Mouse (Mus musculus) lung, postnatal 4 days (tissue): ENCODE results near the gene Ccnq.

ENCODE experiments used
- DNase-seq, 2 experiments: peaks; one replicate each; pipeline ENCODE4 v3.0.0; 2021

Ccnq gene

GRCm38 (mm10) chr11:78750885-78751842 lies at the start of gene Ccnq:
Gene Ccnq (minus strand): TSS chr11:78751729.
- peak; percentile 86 to 89 for DNase-seq

GRCm38 (mm10) chr11:78801094-78801493 lies 49.6 kb upstream of the Ccnq start:
- no peak for DNase-seq

- DNase-seq, result no peak
These were observed 44.7 kb upstream of the Ccnq start for GRCm38 (mm10) chr11:78796072-78796729.

GRCm38 (mm10) chr11:78793116-78793515 lies 41.6 kb upstream of the Ccnq start:
- DNase-seq, result no peak

- DNase-seq, result no peak
These were observed 40.9 kb upstream of the Ccnq start for GRCm38 (mm10) chr11:78792465-78792864.

- no peak for DNase-seq
These were observed 40.5 kb upstream of the Ccnq start for GRCm38 (mm10) chr11:78792055-78792454.

- DNase-seq, result peak; percentile 75 to 78
These were observed 40.1 kb upstream of the Ccnq start for GRCm38 (mm10) chr11:78791582-78791981.

GRCm38 (mm10) chr11:78789370-78790060 lies 38.0 kb upstream of the Ccnq start:
- DNase-seq, result no peak

- DNase-seq, result no peak
These were observed 34.5 kb upstream of the Ccnq start for GRCm38 (mm10) chr11:78786013-78786431.

- DNase-seq, result no peak
These were observed 31.3 kb upstream of the Ccnq start for GRCm38 (mm10) chr11:78782791-78783347.

GRCm38 (mm10) chr11:78782326-78782725 lies 30.8 kb upstream of the Ccnq start:
- no peak for DNase-seq

GRCm38 (mm10) chr11:78780571-78780970 lies 29.0 kb upstream of the Ccnq start:
- DNase-seq, result no peak

GRCm38 (mm10) chr11:78780002-78780401 lies 28.5 kb upstream of the Ccnq start:
- DNase-seq, result no peak

- DNase-seq, result no peak
These were observed 26.5 kb upstream of the Ccnq start for GRCm38 (mm10) chr11:78777851-78778680.

- DNase-seq, result peak; percentile 43 to 44
These were observed 20.3 kb upstream of the Ccnq start for GRCm38 (mm10) chr11:78771751-78772283.

GRCm38 (mm10) chr11:78770436-78770835 lies 18.9 kb upstream of the Ccnq start:
- DNase-seq, result no peak

GRCm38 (mm10) chr11:78768778-78769177 lies 17.2 kb upstream of the Ccnq start:
- DNase-seq, result no peak

GRCm38 (mm10) chr11:78766069-78766830 lies 14.7 kb upstream of the Ccnq start:
- no peak for DNase-seq

GRCm38 (mm10) chr11:78764820-78765219 lies 13.3 kb upstream of the Ccnq start:
- DNase-seq, result no peak

- DNase-seq, result no peak
These were observed 12.8 kb upstream of the Ccnq start for GRCm38 (mm10) chr11:78764304-78764703.

- no peak for DNase-seq
These were observed 10.7 kb upstream of the Ccnq start for GRCm38 (mm10) chr11:78762201-78762600.
